Mouse (Mus musculus): ENCODE measurements at regions not wholly inside any gene's neighbourhood (a gene's known extent, or its start where the extent isn't known, plus 50 kb on each side); places are given as distances from the start of the nearest gene placed in this dataset.

DNA sequence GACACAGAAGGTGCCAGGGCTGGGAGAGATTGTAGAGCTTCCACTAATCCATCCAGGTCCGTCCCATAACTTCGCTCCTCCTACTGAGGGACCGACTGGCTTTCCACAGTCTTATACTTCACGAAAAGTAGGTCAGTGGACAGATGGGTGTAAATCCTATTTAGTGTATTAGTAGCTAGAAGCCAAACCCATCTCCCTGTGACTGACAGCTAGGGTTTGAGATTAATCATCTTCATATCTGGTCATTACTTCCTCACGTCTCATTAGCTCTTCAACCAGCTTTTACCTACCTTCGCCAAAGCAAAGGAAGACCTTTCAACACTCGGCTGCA lies 60.4 kb upstream of the Scaf11 start:
- Histone ChIP-seq H3K4me2 (replicated peaks; ENCODE audit: low read depth) (no peak overlapping the region), H3K9ac (ENCODE audit: low read depth, low read length) (no peak overlapping the region), H3K27me3 (replicated peaks; ENCODE audit: control insufficient read depth, insufficient read depth, low read length) (no peaks in the 10 kb centered on the region), H3K4me3 (ENCODE audit: low read depth, low read length) (no peak overlapping the region), H3K4me1 (replicated peaks; ENCODE audit: control insufficient read depth, insufficient read depth, low read length) (no peaks in the 10 kb centered on the region), H3K36me3 (ENCODE audit: control insufficient read depth, insufficient read depth) (no peaks in the 10 kb centered on the region), H3K27ac (ENCODE audit: low read depth, low read length) (no peak overlapping the region), H3K9me3 (ENCODE audit: control insufficient read depth) (no peaks in the 10 kb centered on the region)
- TF ChIP-seq CTCF (IDR thresholded peaks at IDR 0.05; ENCODE audit: low read depth) = no peak
- 86% methylated on average over 7 of the region's 7 CpGs for WGBS
- ATAC-seq = no peak

DNA sequence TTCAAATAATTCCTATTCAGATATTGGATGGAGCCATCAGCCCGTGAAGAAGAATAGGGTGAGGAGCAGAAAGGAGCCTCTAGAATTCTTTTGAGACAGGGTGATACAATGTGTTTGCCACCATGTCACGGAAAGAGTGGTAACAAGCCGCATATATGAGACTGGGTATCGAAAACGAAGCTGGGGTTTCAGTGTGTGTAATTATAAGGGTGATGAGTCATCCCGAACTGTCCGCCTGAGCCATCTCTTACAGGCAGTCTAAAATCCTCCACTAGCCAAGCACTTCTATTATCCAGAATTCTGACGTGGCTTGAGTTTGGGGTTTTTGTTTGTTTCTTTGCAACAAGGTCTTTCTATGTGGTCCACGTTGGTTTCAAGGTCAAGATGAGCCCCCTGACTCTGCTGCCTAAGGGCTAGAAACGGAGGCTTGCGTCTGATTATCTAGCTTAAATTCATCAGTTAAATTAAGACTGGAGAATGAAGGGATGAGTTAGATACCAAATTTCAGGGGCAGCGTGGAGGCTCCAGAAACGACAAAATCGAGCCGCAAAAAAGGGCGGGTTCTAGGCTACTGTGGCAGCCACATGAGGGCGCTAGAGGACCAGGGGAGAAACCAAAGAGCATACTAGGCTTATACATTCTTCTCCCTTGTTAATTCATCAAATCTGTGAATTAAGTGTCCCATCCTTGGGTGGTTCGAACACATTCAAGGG lies 59.9 kb upstream of the Scaf11 start:
- no peaks in the 10 kb centered on the region for H3K36me3 ChIP-seq (ENCODE audit: control insufficient read depth, insufficient read depth)
- no peak overlapping the region for H3K4me3 ChIP-seq (ENCODE audit: low read depth, low read length)
- TF ChIP-seq CTCF (IDR thresholded peaks at IDR 0.05; ENCODE audit: low read depth) = peak; percentile 88
- 76% methylated on average over 18 of the region's 18 CpGs for WGBS
- H3K4me2 ChIP-seq (replicated peaks; ENCODE audit: low read depth) = no peak overlapping the region
- H3K27ac ChIP-seq (ENCODE audit: low read depth, low read length) = no peak overlapping the region
- no peaks in the 10 kb centered on the region for H3K9me3 ChIP-seq (ENCODE audit: control insufficient read depth)
- no peaks in the 10 kb centered on the region for H3K27me3 ChIP-seq (replicated peaks; ENCODE audit: control insufficient read depth, insufficient read depth, low read length)
- ATAC-seq = no peak
- no peaks in the 10 kb centered on the region for H3K4me1 ChIP-seq (replicated peaks; ENCODE audit: control insufficient read depth, insufficient read depth, low read length)
- H3K9ac ChIP-seq (ENCODE audit: low read depth, low read length) = no peak overlapping the region

GRCm38 (mm10) chr15:96518156-96518555 lies 57.5 kb upstream of the Scaf11 start:
- WGBS = 59% methylated on average over 10 of the region's 10 CpGs
- Histone ChIP-seq H3K27ac (ENCODE audit: low read depth, low read length) (no peak overlapping the region), H3K4me2 (replicated peaks; ENCODE audit: low read depth) (no peak overlapping the region), H3K36me3 (ENCODE audit: control insufficient read depth, insufficient read depth) (no peaks in the 10 kb centered on the region), H3K4me1 (replicated peaks; ENCODE audit: control insufficient read depth, insufficient read depth, low read length) (no peaks in the 10 kb centered on the region), H3K27me3 (replicated peaks; ENCODE audit: control insufficient read depth, insufficient read depth, low read length) (no peaks in the 10 kb centered on the region), H3K4me3 (ENCODE audit: low read depth, low read length) (no peak overlapping the region), H3K9ac (ENCODE audit: low read depth, low read length) (no peak overlapping the region), H3K9me3 (ENCODE audit: control insufficient read depth) (no peaks in the 10 kb centered on the region)
- TF ChIP-seq CTCF (IDR thresholded peaks at IDR 0.05; ENCODE audit: low read depth) = no peak
- ATAC-seq = no peak

- no peaks in the 10 kb centered on the region for H3K9me3 ChIP-seq (ENCODE audit: control insufficient read depth)
- H3K4me2 ChIP-seq (replicated peaks; ENCODE audit: low read depth) = no peak overlapping the region
- no peaks in the 10 kb centered on the region for H3K4me1 ChIP-seq (replicated peaks; ENCODE audit: control insufficient read depth, insufficient read depth, low read length)
- no peak overlapping the region for H3K27ac ChIP-seq (ENCODE audit: low read depth, low read length)
- no peak overlapping the region for H3K9ac ChIP-seq (ENCODE audit: low read depth, low read length)
- 38% methylated on average over 2 of the region's 2 CpGs for WGBS
- TF ChIP-seq CTCF (IDR thresholded peaks at IDR 0.05; ENCODE audit: low read depth) = no peak
- H3K27me3 ChIP-seq (replicated peaks; ENCODE audit: control insufficient read depth, insufficient read depth, low read length) = no peaks in the 10 kb centered on the region
- no peak overlapping the region for H3K4me3 ChIP-seq (ENCODE audit: low read depth, low read length)
- ATAC-seq = no peak
- H3K36me3 ChIP-seq (ENCODE audit: control insufficient read depth, insufficient read depth) = no peaks in the 10 kb centered on the region
These were observed 55.0 kb upstream of the Scaf11 start for GRCm38 (mm10) chr15:96515620-96516019.

GRCm38 (mm10) chr15:96512636-96513035 lies 52.0 kb upstream of the Scaf11 start:
- no peak overlapping the region for H3K4me2 ChIP-seq (replicated peaks; ENCODE audit: low read depth)
- WGBS = 50% methylated on average over 1 of the region's 1 CpGs
- TF ChIP-seq CTCF (IDR thresholded peaks at IDR 0.05; ENCODE audit: low read depth) = 0 out of 2 replicates have a peak, but pooled peaks have one; percentile 5
- ATAC-seq = no peak
- no peak overlapping the region for H3K27ac ChIP-seq (ENCODE audit: low read depth, low read length)
- H3K27me3 ChIP-seq (replicated peaks; ENCODE audit: control insufficient read depth, insufficient read depth, low read length) = no peaks in the 10 kb centered on the region
- no peaks in the 10 kb centered on the region for H3K36me3 ChIP-seq (ENCODE audit: control insufficient read depth, insufficient read depth)
- H3K4me3 ChIP-seq (ENCODE audit: low read depth, low read length) = no peak overlapping the region
- H3K9ac ChIP-seq (ENCODE audit: low read depth, low read length) = no peak overlapping the region
- H3K4me1 ChIP-seq (replicated peaks; ENCODE audit: control insufficient read depth, insufficient read depth, low read length) = no peaks in the 10 kb centered on the region
- no peaks in the 10 kb centered on the region for H3K9me3 ChIP-seq (ENCODE audit: control insufficient read depth)
